Mouse (Mus musculus) kidney, adult 2 months (tissue): ENCODE data around the gene Tmem220. TPM values are rescaled to one million over a fixed set of nuclear protein-coding genes. Genes with fewer than 3 reads are reported as not detected.
A peak's percentile ranks its signal among the peaks of the same experiment; 100 is the strongest.
"Not testable (repeated sequence)": the region's sequence is repeated elsewhere in the genome, so short reads cannot be mapped to it uniquely, and the experiment has no call there.

Source experiments
- DNase-seq: peaks from one replicate; pipeline ENCODE4 v3.0.0; 2021
- H3K27ac ChIP-seq: fragments of 200-500 bp; 2 replicates; pipeline ENCODE4 v1.5.1; 2012; ENCODE audit warnings: low read depth, low read length, control low read depth, inconsistent platforms; ENCODE audit not compliant: insufficient read depth
- H3K27me3 ChIP-seq: fragments of 200-500 bp; replicated peaks from 2 replicates; pipeline ENCODE4 v1.6.1; 2012; ENCODE audit warnings: mild to moderate bottlenecking, moderate library complexity, low read length, inconsistent platforms; ENCODE audit not compliant: control insufficient read depth, insufficient read depth
- H3K36me3 ChIP-seq: fragments of 200-500 bp; 2 replicates; pipeline ENCODE4 v1.6.1; 2012; ENCODE audit warnings: mild to moderate bottlenecking, moderate library complexity, low read length, inconsistent platforms; ENCODE audit not compliant: control insufficient read depth, insufficient read depth
- H3K4me1 ChIP-seq: fragments of 200-500 bp; 2 replicates; pipeline ENCODE4 v1.6.1; 2011; ENCODE audit warnings: low read length; ENCODE audit not compliant: control insufficient read depth, insufficient read depth
- H3K4me3 ChIP-seq: fragments of 200-500 bp; 2 replicates; pipeline ENCODE4 v1.5.1; 2011; ENCODE audit warnings: mild to moderate bottlenecking, low read depth, low read length, control low read depth; ENCODE audit not compliant: insufficient read depth
- CTCF ChIP-seq: fragments of 200-500 bp; conservative IDR thresholded peaks from 2 replicates; pipeline ENCODE4 v1.5.1; 2011; ENCODE audit warnings: low read depth, mild to moderate bottlenecking, control low read depth, low read length, moderate library complexity, mixed read lengths; ENCODE audit not compliant: insufficient read depth, insufficient read length
- POLR2A ChIP-seq: fragments of 200-500 bp; IDR thresholded peaks from one replicate; pipeline ENCODE4 v1.6.1; 2011; ENCODE audit warnings: low read depth, low read length, control low read depth
- WGBS: fragments of 180-500 bp; shearing (Covaris S2); methylation state at CpG from one replicate; pipeline ENCODE4 v1.1.7; 2018; 5-methylcytosine and 5-hydroxymethylcytosine counted together
- polyA plus RNA-seq: library from polyadenylated mRNA; depleted of rRNA; stranded (reverse); fragments of >200 nt; gene quantifications from 2 replicates; pipeline ENCODE4 v1.2.3, GENCODE M21; 2012

The Tmem220 gene
- polyA plus RNA-seq, 1 experiment, result 7.5 TPM

DNA sequence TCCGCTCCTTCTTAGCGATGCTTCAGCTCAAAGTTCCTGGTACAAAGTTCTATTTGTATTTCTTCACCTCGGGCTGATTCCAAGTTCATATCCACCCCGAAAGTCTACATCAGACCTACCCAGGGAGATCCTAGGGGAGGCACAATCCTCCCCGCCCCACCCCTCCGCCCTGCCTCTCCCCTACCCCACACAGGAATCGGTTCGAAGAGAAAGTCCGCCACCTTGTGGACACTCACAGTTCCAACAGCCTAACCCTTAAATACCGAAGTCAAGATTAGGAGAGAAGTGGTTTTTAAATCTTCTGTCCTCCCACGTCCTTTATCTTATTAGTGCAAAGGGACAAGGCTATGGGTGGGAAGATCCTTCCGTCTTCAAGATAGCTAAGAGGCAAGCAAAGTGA lies 4.0 kb upstream of the Tmem220 start:
- 4% methylated on average over 12 of the region's 12 CpGs for WGBS
- Histone ChIP-seq H3K4me3 (no peak overlapping the region), H3K36me3 (no peaks in the 10 kb centered on the region), H3K27me3 (no peaks in the 10 kb centered on the region), H3K4me1 (no peaks in the 10 kb centered on the region; the same call in 1 of the 2 replicates), H3K27ac (no peak overlapping the region)
- TF ChIP-seq CTCF (peak; percentile 65), POLR2A (no peak)
- peak; percentile 70 for DNase-seq

DNA sequence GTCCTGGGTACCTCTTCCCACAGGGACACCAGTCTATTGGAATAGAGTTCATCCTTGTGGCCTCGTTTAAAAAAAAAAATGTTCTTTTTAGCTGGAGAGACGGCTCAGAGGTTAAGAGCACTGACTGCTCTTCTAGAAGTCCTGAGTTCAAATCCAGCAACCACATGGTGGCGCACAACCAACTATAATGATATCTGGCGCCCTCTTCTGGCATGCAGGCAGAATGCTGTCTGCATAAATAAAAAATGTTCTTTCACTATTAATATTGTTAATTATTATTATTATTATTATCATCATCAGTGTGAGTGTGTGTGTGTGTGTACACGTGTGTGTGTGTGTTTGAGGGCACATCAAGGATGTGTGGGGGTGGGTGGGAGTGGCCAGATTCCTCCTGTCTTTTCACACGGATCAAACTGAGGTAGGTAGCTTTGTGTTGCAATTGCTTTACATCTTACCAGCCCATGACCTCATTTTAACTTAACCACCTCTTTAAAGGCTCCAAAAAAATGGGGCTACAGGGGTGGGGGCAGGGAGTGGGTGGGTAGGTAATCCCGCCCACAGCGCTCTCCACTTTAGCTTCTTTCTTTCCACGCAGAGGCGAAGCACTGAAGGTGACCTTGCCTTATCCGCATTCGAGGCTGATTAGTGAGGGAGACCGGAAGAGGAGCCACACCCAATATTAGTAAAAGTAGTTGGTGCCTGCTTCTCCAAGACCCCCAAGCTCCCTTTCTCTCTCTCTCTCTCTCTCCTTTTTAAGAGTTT lies 2.4 kb upstream of the Tmem220 start:
- Histone ChIP-seq H3K36me3 (no peaks in the 10 kb centered on the region), H3K4me3 (no peak overlapping the region), H3K27ac (no peak overlapping the region), H3K27me3 (no peaks in the 10 kb centered on the region), H3K4me1 (no peaks in the 10 kb centered on the region; the same call in 1 of the 2 replicates)
- DNase-seq, result no peak
- TF ChIP-seq CTCF, result peak; percentile 51
- TF ChIP-seq POLR2A, result no peak
- WGBS, result 82% methylated on average over 13 of the region's 13 CpGs

DNA sequence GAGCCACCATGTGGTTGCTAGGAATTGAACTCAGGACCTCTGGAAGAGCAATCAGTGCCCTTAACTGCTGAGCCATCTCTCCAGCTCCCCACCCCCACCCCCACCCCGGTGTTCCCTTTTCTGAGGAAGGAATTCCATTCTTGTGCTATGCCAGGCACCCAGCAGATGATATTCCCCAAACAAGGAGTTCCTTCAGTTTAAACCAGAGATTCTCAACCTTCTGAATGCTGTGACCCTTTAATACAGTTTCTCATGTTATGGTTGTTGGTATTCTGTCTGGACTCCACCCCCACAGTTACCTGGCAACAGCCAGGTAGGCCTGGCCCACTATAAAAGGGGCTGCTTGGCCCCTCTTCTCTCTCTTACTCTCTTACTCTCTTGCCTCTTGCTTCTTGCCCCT lies 1.8 kb upstream of the Tmem220 start:
- not testable (repeated sequence) for H3K27me3 ChIP-seq, H3K27ac ChIP-seq, H3K4me1 ChIP-seq, H3K4me3 ChIP-seq, DNase-seq, H3K36me3 ChIP-seq
- WGBS, result 38% methylated on average over 1 of the region's 1 CpGs

DNA sequence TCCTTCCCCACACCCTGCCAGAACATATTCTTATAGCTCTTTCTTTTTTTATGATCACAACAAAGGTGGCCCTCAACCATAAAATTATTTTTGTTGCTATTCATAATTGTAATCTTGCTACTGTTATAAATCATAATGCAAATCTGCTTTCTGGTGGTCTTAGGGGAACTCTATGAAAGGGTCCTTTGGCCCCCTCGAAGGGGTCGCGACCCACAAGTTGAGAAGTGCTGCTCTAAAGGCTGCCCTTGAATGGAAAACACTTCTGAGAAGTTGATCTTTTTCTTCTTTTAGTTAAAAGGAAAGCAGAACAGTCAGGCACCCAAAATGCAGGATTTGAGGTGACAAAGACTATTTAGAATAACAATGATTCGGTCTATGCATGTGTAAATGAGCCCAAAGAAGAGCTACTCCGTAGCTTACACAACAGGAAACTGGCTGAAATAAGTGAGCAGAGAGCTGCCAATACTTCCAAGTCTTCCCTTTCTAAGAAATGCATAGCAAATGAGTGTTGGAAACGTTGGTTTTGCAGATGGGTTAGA lies 1.1 kb upstream of the Tmem220 start:
- WGBS, result 61% methylated on average over 6 of the region's 6 CpGs
- DNase-seq, result no peak
- Histone ChIP-seq H3K27ac (no peak overlapping the region), H3K4me3 (no peak overlapping the region), H3K27me3 (no peaks in the 10 kb centered on the region), H3K36me3 (no peaks in the 10 kb centered on the region), H3K4me1 (no peaks in the 10 kb centered on the region; the same call in 1 of the 2 replicates)
- TF ChIP-seq CTCF (no peak), POLR2A (no peak)

DNA sequence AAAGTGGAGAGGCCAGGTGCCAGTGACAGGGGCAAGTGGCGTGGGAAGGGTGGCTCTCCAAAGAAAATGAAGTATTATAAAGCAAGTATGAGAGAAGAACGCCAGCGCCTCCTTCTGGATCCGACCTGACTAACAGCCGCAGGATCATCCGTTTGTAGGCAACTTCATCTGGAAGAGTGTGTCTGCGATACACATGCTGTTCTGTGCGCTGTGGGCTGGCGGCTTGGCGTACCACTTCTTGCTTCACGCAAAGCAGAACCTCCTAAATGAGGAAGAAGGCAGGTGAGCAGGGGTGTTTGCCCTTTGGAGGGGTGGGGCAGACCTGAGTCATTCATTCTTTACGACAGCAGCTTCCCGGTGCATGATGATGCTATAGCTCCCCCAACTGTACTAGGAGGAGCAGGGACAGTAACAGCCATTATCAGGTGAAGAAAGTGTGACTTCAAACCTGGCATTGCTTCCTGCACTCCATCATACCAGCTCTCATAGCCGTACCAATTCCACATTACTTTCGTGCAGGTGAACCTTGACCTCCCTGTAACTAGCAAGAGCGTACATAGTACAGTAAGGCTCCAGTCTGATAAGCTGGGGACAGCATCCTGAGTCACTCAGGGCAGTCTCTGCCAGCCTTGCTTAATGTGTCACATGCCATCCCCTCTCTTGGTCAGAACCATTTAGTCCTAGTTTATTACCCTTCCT lies 6.1 kb downstream of the Tmem220 start:
- no peaks in the 10 kb centered on the region for H3K27me3 ChIP-seq
- DNase-seq, result no peak
- H3K4me3 ChIP-seq, result no peak overlapping the region
- no peaks in the 10 kb centered on the region for H3K36me3 ChIP-seq
- peaks cover 4% of the 10 kb centered on the region; the same call in 1 of the 2 replicates for H3K4me1 ChIP-seq
- TF ChIP-seq POLR2A, result no peak
- 0 out of 2 replicates have a peak, but pooled peaks have one; percentile 13 for TF ChIP-seq CTCF
- no peak overlapping the region for H3K27ac ChIP-seq
- WGBS, result 52% methylated on average over 16 of the region's 16 CpGs

DNA sequence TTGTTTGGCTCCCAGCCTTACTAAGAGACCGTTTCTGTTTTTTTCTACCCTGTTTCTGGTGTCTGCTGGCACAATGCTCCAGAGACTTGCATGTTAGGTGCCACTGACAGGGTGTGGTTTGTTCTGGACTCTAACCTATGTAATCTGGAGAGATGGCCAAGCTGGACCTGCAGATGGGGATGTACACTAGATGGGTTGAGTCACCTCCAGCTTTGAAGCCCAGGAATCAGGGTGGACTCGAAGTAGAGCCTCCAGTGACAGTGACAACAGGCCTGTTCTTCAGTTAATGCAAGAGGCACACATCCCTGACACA lies 6.6 kb downstream of the Tmem220 start:
- H3K27ac ChIP-seq, result no peak overlapping the region
- H3K4me1 ChIP-seq, result peaks cover 4% of the 10 kb centered on the region; the same call in 1 of the 2 replicates
- 54% methylated on average over 2 of the region's 2 CpGs for WGBS
- no peaks in the 10 kb centered on the region for H3K36me3 ChIP-seq
- H3K4me3 ChIP-seq, result no peak overlapping the region
- H3K27me3 ChIP-seq, result no peaks in the 10 kb centered on the region
- TF ChIP-seq CTCF, result no peak
- no peak for TF ChIP-seq POLR2A
- DNase-seq, result no peak

DNA sequence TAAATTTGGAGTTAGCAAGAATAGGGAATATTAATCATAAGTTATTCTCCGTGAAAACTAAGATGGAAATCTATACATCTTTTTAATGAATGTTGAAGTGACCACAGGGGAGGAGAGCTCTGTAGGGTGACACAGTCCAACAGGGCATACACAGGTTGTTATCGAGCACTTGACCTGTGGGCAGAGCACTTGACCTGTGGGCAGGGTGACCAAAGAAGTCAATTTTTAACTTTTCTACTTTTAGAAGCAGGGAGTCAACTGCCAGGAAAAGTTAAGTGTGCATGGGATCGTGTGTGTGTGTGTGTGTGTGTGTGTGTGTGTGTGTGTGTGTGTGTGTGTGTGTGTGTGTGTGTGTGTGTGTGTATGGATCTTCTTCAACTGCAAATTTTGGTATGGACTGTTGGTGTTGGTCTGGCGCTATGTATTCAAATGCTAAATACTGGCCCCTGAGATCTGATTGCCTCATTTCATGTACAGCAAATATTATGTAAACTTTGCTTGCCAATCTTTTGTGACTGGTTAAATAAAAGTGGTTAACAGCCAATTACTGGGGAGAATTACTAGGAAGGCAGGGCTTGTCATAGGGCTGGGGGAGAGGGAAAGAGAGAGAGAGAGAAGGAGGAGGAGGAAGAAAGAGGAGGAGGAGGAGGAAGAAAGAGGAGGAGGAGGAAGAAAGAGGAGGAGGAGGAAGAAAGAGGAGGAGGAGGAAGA lies 10.0 kb downstream of the Tmem220 start:
- Histone ChIP-seq H3K4me3 (no peak overlapping the region), H3K36me3 (0 out of 2 replicates have a peak, but pooled peaks cover 1% of the 10 kb centered on the region), H3K27ac (peak overlapping the region; percentile 62), H3K27me3 (no peaks in the 10 kb centered on the region), H3K4me1 (peaks cover 4% of the 10 kb centered on the region; the same call in 1 of the 2 replicates)
- DNase-seq, result peak; percentile 77
- no peak for TF ChIP-seq CTCF
- TF ChIP-seq POLR2A, result no peak
- WGBS, result 45% methylated on average over 4 of the region's 4 CpGs
